Mouse (Mus musculus): ENCODE measurements at regions not wholly inside any gene's neighbourhood (a gene's known extent, or its start where the extent isn't known, plus 50 kb on each side); places are given as distances from the start of the nearest gene placed in this dataset.
"Not testable (repeated sequence)": the region's sequence is repeated elsewhere in the genome, so short reads cannot be mapped to it uniquely, and the experiment has no call there.

DNA sequence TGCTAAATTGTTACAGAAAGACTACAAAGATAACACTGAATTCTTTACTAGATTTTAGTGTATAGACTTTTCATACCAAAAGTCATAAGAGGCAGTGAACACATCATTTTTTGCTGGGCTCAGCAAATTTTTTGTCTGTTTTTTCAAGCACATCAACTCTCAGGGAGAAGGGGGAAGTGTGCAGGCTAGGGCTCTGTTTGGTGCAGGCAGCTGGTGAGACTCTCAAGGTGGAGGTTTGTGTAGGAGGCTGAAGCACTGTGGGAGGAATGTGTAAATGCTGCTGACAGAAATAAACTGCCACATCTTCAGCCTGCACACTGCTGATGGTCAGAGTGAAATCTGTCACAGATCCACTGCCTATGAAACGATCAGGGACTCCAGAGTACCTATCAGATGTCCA, 551.9 kb downstream of the Rpia start:
- not testable (repeated sequence) for H3K36me3 ChIP-seq (replicated peaks; ENCODE audit: control insufficient read depth, insufficient read depth, low read depth); H3K27ac ChIP-seq; H3K9me3 ChIP-seq (ENCODE audit: control insufficient read depth, low read length); ATAC-seq (ENCODE audit: insufficient read depth); H3K4me3 ChIP-seq (ENCODE audit: insufficient read depth in 1 of 2, low read depth in 2 of 2, low read length in 2 of 2); H3K9ac ChIP-seq (replicated peaks); H3K4me2 ChIP-seq (ENCODE audit: low read depth); H3K27me3 ChIP-seq (ENCODE audit: control insufficient read depth, insufficient read depth, low read length); H3K4me1 ChIP-seq (replicated peaks; ENCODE audit: control insufficient read depth in 2 of 2, insufficient read depth in 2 of 2, low read length in 1 of 2); DNase-seq (ENCODE audit: low read depth in 3 of 3, low spot score in 3 of 3)
- WGBS (ENCODE audit: insufficient replicate concordance): no CpG with 5 or more reads among the region's 1 CpGs

- ATAC-seq (ENCODE audit: insufficient read depth) (no peak), DNase-seq (ENCODE audit: low read depth in 3 of 3, low spot score in 3 of 3) (no peak)
- TF ChIP-seq CTCF (IDR thresholded peaks at IDR 0.05; ENCODE audit: low read depth) (no peak), EP300 (IDR thresholded peaks at IDR 0.05; ENCODE audit: low read depth) (no peak)
Measured at GRCm38 (mm10) chr6:70227166-70227565, 564.9 kb downstream of the Rpia start.

DNA sequence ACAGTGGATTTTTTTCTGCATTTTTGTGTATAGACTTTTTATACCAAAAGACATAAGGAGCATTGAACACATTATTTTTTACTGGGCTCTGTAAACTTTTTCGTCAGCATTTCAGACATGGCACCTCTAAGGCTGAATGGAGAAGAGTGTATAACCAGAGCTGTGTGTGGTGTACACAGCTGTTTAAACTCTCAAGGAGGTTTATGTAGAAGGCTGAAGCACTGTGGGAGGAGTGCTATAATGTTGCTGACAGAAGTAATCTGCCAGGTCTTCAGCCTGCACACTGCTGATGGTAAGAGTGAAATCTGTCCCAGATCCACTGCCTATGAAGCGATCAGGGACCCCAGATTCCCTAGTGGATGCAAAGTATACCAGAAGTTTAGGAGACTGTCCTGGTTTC, 575.4 kb downstream of the Rpia start:
- not testable (repeated sequence) for H3K27ac ChIP-seq; H3K27me3 ChIP-seq (ENCODE audit: control insufficient read depth, insufficient read depth, low read length); H3K4me1 ChIP-seq (replicated peaks; ENCODE audit: control insufficient read depth in 2 of 2, insufficient read depth in 2 of 2, low read length in 1 of 2); H3K4me3 ChIP-seq (ENCODE audit: insufficient read depth in 1 of 2, low read depth in 2 of 2, low read length in 2 of 2); H3K4me2 ChIP-seq (ENCODE audit: low read depth); H3K36me3 ChIP-seq (replicated peaks; ENCODE audit: control insufficient read depth, insufficient read depth, low read depth); DNase-seq (ENCODE audit: low read depth in 3 of 3, low spot score in 3 of 3); H3K9me3 ChIP-seq (ENCODE audit: control insufficient read depth, low read length); H3K9ac ChIP-seq (replicated peaks); ATAC-seq (ENCODE audit: insufficient read depth)
- 51% methylated on average over 2 of the region's 2 CpGs for WGBS (ENCODE audit: insufficient replicate concordance)

More at GRCm38 (mm10) chr6:70227166-70227565, 564.9 kb downstream of the Rpia start:
- no peak overlapping the region for H3K4me3 ChIP-seq (ENCODE audit: insufficient read depth in 1 of 2, low read depth in 2 of 2, low read length in 2 of 2)
- WGBS (ENCODE audit: insufficient replicate concordance): 43% methylated on average over 4 of the region's 4 CpGs
- H3K27ac ChIP-seq: no peak overlapping the region
- H3K4me1 ChIP-seq (replicated peaks; ENCODE audit: control insufficient read depth in 2 of 2, insufficient read depth in 2 of 2, low read length in 1 of 2): no peaks in the 10 kb centered on the region
- H3K36me3 ChIP-seq (replicated peaks; ENCODE audit: control insufficient read depth, insufficient read depth, low read depth): no peaks in the 10 kb centered on the region
- no peak overlapping the region for H3K9ac ChIP-seq (replicated peaks)
- no peak overlapping the region for H3K4me2 ChIP-seq (ENCODE audit: low read depth)
- H3K9me3 ChIP-seq (ENCODE audit: control insufficient read depth, low read length): no peaks in the 10 kb centered on the region
- no peaks in the 10 kb centered on the region for H3K27me3 ChIP-seq (ENCODE audit: control insufficient read depth, insufficient read depth, low read length)

DNA sequence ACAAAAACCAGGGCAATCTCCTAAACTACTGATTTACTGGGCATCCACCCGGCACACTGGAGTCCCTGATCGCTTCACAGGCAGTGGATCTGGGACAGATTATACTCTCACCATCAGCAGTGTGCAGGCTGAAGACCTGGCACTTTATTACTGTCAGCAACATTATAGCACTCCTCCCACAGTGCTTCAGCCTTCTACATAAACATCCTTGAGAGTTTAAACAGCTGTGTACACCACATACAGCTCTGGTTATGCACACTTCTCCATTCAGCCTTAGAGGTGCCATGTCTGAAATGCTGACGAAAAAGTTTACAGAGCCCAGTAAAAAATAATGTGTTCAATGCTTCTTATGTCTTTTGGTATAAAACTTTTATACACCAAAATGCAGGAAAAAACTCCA, 576.3 kb downstream of the Rpia start:
- 59% methylated on average over 3 of the region's 3 CpGs for WGBS (ENCODE audit: insufficient replicate concordance)
- H3K9me3 ChIP-seq (ENCODE audit: control insufficient read depth, low read length); ATAC-seq (ENCODE audit: insufficient read depth); H3K4me3 ChIP-seq (ENCODE audit: insufficient read depth in 1 of 2, low read depth in 2 of 2, low read length in 2 of 2); H3K4me2 ChIP-seq (ENCODE audit: low read depth); H3K4me1 ChIP-seq (replicated peaks; ENCODE audit: control insufficient read depth in 2 of 2, insufficient read depth in 2 of 2, low read length in 1 of 2); H3K36me3 ChIP-seq (replicated peaks; ENCODE audit: control insufficient read depth, insufficient read depth, low read depth); H3K27ac ChIP-seq; H3K9ac ChIP-seq (replicated peaks); H3K27me3 ChIP-seq (ENCODE audit: control insufficient read depth, insufficient read depth, low read length); DNase-seq (ENCODE audit: low read depth in 3 of 3, low spot score in 3 of 3): not testable (repeated sequence)
